Mouse (Mus musculus): Measurements from ENCODE around the gene Zfp956.

The Zfp956 gene

DNA sequence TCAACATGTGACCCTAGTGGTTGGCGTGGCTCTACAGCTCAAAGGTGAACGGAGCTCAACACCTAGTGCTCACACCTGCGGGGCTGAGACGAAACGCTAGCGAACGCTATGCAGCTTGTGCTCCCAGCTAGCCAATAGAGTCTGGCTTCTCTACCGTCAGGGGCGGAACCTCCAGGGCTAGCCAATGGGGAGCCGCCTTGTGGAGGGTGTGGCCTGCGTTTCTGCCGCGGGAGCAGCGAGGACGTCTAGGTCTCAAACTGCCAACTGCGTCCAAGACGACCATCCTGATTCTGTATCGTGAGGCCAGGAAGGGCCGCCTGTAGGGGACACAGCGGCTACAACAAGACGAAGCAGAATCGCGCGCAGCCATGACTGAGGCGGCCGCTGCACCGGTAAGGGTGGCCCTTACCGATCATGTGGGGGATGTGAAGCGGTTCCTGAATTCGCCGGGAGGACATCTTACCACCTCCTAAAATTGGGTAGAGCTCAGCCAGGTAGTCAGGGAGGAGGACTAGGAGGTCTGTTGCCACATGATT lies at the start of gene Zfp956:
Gene Zfp956, plus strand, starts transcription at position 200 of the 536 bp plus-strand sequence.
- peak; percentile 68 for DNase-seq (ENCODE audit: extremely low spot score, low read depth, low spot score)

DNA sequence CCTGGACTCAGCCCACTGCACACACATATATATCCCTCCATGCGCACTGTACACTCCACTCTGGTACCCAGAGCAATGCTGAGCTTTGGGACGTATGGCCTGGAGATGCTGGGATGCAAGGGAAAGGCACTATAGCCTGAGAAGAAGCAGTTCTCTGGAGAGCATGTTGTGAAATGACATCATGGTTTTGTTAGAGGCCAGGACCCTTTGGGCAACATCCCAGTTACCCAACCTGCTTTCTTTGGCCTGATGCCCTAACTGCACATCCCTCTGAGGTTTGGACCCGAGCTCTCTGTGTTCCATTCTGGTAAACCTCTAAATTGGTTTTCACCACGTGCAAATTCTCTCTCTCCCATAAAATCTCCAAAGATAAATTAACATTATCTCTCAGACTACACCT lies 49.6 kb upstream of the Zfp956 start:
- no peak for DNase-seq (ENCODE audit: extremely low spot score, low read depth, low spot score)

DNA sequence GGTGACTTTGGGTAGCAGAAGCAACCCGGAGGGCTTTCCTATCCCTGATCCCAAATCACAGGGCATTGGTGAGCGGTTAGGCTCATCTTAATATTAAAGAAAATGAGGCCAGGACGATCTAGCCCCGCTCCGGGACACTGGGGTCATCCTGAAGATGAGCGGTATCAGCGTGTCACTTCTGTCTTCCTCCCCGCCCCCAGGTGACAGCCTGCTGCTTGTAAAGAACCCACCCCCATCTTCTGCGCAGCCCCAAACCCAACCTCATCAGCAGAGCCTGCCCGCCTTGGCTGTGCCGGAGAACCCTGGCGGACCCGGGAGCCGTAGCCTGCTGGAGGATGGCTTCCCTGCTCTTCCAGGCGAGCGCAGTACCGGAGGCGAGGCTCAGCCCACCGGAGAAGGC lies 48.8 kb upstream of the Zfp956 start:
- no peak for DNase-seq (ENCODE audit: extremely low spot score, low read depth, low spot score)

DNA sequence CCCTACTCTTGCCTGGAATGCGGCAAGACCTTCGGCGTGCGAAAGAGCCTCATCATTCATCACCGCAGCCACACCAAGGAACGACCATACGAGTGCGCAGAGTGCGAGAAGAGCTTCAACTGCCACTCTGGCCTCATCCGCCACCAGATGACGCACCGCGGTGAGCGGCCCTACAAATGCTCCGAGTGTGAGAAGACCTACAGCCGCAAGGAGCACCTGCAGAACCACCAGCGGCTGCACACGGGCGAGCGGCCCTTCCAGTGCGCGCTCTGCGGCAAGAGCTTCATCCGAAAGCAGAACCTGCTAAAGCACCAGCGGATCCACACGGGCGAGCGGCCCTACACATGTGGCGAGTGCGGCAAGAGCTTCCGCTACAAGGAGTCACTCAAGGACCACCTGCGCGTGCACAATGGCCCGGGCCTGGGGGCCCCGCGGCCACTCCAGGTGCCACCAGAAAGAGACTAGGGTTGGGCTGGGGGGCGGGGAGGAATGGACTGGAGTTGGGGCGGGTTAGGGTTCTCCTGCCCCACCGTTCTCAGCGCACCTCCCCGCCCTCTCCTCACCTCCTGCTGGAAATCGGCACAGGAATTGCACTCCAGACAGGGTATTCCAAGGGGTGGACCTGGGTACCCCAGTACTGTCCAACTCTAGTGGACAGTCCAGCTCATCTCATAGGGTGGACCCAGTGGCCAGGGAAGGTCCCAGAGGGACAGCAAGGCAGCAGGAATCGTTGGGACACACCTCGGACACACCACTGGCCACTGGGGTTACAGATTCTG lies 48.1 kb upstream of the Zfp956 start:
- DNase-seq (ENCODE audit: extremely low spot score, low read depth, low spot score): no peak

DNA sequence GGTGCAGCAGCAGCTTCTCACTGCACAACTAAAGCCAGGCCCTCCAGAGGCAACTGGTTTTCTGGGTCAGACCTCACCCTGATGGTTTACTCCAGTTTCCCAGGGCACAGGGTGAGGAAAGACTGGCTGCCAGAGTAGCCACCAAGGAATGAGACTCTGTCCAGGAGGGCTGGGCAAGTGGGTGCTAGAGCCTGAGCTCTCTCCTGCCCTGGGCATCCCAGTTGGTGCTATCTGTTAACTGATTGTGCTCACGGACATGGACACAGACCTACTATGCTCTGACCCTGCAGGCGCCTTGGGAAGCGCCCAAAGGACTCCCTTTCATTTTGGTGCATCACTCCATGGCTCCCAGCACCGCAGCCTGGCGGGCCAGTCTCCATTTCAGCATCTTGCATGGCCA lies 46.9 kb upstream of the Zfp956 start:
- no peak for DNase-seq (ENCODE audit: extremely low spot score, low read depth, low spot score)

DNA sequence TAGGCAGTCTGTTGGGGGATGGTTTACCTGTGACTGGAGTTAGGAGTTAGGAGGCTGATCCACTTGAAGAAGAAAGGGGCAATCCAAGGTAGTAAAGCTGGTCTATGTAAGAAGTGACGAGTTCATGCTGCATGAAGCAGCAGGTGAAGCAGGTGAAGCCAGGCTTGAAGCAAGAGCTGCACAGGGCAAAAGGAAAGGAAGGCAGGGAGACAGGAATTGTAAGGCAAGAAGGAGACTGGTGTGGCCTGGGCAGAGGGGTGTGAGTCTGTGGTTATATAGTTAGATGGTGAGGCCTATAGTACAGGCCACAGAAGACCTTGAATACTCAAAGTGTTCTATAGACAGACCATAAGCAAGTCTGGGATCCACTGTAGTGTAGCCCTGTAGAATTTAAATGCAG lies 44.2 kb upstream of the Zfp956 start:
- DNase-seq (ENCODE audit: extremely low spot score, low read depth, low spot score): no peak

DNA sequence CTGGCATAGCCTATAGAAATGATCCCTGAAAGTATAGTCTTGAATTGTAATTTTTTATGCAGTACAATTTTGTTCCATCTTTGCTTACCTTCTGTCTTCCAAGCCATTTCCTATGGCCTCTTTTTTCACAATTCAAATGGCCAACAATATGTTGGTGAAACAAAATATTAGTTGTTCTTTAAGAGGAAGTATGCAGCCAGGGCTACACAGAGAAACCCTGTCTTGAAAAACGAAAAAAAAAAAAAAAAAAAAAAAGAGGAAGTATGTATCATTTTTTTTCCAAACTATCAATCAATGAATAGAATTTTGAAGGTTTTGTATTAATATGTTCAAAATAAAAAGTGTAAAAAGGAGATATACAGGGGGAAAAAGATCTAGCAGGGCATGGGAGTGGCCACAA lies 41.5 kb upstream of the Zfp956 start:
- no peak for DNase-seq (ENCODE audit: extremely low spot score, low read depth, low spot score)

DNA sequence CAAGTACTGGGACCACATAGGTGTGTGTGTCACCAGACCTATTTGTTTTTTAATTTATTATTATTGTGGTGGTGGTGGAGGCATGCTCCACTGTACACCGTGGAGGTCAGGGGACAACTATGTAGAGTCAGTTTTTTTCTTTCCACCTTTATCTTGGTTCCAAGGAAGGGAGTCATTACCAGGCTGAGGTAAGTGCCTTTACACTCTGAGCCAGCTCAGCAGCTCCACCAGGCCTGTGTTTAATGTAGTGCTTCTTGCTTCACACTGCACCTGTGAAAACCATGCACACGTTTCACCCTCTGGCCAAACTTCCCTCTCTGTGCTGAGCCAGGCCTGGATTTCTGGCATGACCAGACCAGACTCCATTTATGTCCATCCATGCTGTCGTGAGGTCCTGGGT lies 40.2 kb upstream of the Zfp956 start:
- DNase-seq (ENCODE audit: extremely low spot score, low read depth, low spot score): no peak

DNA sequence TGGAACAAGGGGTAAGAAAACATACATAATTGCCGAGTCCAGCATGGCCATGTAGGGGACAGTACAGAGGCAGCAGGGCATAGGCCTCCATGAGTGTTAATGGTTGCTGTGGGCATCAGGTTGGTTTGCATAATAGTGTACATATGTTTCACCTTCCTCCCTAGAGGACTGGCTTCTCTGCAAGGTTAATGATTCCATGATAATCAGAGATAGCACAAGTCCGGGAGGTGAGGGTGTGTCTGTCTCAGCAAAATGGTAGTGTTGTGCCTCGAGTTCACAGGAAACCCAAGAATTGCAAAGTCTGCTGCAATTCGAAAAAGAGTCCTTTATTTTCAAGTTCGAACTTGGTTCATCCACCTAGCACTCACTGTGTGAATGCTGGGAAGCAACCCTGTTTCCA lies 36.1 kb upstream of the Zfp956 start:
- no peak for DNase-seq (ENCODE audit: extremely low spot score, low read depth, low spot score)

DNA sequence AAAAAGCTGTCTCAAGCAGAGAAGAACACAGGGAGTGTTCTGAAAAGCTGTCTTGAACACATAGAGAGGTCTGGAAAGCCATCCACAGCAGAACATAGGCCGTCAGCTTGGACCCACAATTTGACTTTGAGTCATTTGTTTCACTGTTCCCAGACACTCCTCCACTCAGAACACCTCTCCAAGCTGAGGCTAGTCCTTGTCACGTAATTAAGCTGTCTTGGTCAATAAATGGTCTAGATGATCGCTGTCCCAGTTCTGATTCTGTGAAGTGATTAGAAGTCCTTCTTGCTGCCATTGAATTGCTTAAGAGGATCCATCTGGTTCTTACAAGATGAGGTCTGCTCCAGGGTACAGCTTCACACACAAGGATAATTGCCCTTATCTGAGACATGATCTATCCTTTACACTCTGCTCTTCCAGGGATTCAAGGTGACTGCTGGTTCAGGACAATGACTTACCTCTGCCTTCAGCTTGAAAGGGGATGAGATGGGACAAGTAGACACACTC lies 34.4 kb upstream of the Zfp956 start:
- DNase-seq (ENCODE audit: extremely low spot score, low read depth, low spot score): no peak

DNA sequence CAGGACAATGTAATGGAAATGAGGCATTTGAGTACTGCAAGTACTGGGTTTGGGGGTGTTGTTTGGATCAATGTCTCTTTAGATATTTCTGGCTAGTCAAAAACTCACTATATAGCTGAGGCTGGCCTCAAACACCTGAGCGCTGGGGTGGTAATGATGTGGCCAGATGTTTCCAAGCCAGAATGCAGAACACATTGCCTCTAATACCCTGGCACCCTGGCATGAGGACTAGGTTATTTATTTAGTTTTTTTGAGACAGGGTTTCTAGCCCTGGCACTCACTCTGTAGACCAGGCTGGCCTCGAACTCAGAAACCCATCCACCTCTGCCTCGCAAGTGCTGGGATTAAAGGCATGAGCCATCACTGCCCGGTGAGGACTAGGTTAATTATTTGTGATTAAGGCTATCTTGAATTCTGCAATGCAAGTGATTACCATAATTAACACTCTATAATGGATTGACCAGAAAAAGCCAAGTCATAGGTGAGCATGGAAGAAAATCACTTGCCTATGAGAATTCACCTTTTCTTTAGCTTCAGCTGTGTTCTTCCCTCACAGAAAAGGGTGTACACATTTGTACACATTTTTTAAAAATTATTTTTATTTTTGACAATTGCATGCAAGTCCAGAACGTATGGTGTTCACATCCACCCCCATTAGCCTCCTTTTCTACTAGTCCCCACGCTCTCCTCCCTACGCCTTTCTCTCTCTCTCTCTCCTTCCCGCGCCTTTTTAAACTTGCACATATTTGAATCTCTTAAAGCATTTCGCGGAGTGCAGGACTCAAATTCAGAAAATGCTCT lies 33.3 kb upstream of the Zfp956 start:
- DNase-seq (ENCODE audit: extremely low spot score, low read depth, low spot score): no peak

DNA sequence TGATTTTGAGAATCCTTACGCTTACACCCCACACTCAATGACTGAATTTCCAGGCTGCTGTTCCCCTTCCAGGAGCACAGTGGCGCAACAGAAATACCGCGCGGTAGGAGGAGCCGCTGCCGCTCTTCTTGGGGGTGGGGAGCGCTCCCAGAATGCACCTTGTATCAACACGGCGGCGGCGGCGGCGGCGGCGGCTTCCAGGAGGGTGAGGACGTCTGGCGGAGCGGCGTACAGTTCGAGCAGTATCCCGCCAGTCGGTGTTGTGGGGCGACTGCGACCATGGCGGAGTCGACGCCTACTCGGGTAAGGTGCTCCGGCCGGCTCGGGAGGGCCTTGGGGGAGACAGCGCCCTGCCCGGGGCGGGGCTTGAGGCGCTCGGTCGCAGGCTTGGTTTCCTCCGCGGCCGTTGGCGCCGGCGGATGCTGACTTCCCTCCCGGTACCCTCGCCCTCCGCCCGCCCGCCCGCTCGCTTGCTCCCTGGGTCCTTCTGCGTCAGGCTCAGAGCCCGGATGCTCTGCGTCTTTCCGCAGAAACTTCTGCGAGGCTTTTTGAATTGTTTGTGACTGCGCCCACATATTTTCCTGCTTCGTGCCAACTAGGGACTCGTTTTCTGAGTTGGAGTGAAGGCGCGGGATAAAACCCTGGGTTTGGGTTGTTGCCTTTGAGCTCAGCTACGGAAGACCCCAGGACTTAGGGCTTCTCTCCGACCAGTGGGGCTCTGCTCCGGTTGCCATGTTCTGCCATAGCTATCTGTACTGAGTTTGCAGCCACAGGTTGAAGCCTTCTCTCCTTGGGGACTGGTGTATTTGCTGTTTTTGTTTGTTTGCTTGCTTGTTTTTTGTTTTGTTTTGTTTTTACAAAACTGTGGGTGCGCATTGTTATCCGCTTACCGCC lies 32.5 kb upstream of the Zfp956 start, which contains the start of gene Zfp212:
Gene Zfp212, plus strand, starts transcription at position 30 of the 894 bp plus-strand sequence.
- DNase-seq (ENCODE audit: extremely low spot score, low read depth, low spot score): no peak

DNA sequence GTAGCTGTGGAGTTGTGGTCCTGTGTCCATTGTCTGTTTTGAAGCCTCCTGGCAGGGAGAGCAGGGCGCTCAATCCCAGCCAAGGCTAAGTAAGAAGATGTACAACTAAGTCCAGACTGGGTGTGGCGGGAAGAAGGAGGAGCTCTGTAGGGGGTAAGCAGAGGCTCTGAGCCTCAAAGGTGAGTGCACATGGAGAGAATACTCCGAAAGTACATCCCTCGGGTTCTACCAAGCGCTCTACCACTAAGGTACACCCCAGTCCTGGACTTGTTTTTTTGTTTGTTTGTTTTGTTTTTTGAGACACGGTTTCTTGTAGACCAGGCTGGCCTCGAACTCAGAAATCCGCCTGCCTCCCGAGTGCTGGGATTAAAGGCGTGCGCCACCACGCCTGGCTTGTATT lies 10.7 kb upstream of the Zfp956 start:
- no peak for DNase-seq (ENCODE audit: extremely low spot score, low read depth, low spot score)

DNA sequence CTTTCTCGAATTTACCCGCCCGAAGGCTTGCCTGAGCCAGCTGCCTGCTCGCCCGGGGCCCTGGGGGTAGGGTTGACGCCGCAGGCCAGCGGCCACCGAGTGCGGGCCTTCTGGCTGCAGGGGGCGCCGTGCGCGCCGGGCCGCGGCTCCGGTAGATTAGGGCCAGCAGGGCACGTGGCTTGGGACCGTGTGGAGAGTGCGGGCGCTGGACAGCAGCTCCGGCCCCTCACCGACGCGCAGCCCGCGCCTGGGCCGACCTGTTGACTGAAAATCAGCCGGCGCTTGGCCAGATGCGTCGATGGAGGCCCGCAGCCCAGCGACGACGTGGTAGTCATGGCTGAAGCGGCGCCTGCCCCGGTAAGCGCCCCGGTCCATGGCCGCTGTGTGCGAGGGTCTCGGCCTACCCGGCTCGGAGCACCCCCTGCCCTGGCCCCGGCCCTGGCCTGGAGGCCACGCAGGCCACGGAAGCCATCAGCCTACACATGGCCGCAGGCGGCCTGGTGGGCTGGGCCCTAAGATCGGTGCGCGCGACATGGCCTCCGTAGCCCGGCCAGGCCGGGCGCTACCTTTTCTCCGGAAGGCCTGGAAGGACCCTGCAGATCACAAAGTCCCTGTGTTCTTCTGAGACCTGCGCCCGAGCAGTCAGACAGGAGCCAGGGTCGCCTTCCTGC lies 10.0 kb upstream of the Zfp956 start:
- DNase-seq (ENCODE audit: extremely low spot score, low read depth, low spot score): no peak

DNA sequence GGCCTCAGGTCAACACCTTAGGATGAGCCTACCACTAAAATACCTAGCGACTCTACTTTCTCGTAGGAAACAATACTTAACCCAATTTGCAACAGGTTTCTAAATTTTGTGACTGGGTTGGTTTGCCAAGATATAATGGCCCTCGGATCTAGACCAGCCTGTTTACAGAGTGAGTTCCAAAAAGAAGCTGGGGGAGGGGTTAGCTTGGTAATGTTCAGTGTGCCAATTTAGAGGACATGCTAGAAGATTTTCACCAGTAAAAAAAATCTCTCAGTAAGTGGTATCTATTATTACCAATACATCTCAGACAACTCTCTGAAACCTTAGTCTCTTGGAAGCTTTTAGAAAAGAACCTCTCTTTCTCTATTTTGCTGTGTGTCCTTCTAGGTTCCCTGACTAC lies 9.5 kb upstream of the Zfp956 start:
- no peak for DNase-seq (ENCODE audit: extremely low spot score, low read depth, low spot score)

DNA sequence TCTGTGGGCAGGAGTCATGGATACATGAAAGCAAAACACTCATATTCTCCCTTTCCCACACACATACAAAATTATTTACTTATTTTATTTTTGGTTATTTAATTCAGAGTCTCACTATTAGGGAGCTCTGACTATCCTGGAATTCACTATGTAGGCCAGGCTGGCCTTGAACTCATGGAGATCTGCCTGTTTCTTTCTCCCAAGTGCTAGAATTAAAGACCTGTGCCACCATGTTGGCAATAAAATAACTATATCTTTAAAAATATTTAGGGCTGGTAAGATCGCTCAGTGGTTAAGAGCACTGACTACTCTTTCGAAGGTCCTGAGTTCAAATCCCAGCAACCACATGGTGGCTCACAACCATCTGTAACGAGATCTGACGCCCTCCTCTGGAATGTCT lies 5.8 kb upstream of the Zfp956 start:
- no peak for DNase-seq (ENCODE audit: extremely low spot score, low read depth, low spot score)

DNA sequence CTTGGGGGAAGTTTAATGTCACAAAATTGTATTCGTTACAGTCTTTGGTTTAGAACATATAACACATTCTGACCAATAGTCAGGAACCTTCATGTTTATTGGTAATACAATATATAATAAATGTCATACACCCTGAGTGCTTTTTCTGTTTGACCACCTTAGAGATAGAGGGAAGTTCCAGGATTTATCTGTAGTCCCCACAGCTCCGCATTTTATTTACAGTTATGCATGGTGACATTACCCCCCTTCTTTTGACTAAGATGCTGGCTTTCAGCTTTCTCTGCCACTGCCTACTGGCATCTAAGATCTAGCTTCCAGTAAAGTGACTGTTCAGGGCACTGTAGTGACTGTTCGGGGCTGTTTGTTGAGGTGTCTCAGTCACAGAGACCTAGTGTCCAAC lies 1.2 kb downstream of the Zfp956 start:
- no peak for DNase-seq (ENCODE audit: extremely low spot score, low read depth, low spot score)

DNA sequence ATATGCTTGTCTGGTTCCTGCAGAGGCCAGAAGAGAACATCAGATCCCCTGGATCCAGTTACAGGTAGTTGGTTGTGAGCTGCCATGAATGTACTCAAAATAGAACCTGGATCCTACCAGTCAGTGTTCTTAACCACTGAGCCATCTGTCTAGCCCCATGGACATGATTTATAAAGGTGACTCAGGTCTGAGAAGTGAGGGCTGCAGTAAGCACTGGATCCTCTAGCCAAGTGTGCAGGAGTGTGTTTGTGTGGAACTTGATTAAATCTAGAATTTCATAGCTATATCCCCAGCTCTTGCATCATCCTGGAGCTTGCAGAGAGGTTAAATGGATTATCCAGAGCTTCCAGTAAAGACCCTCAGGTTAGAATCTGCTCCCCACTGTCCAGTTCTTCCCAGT lies 4.6 kb downstream of the Zfp956 start:
- no peak for DNase-seq (ENCODE audit: extremely low spot score, low read depth, low spot score)

DNA sequence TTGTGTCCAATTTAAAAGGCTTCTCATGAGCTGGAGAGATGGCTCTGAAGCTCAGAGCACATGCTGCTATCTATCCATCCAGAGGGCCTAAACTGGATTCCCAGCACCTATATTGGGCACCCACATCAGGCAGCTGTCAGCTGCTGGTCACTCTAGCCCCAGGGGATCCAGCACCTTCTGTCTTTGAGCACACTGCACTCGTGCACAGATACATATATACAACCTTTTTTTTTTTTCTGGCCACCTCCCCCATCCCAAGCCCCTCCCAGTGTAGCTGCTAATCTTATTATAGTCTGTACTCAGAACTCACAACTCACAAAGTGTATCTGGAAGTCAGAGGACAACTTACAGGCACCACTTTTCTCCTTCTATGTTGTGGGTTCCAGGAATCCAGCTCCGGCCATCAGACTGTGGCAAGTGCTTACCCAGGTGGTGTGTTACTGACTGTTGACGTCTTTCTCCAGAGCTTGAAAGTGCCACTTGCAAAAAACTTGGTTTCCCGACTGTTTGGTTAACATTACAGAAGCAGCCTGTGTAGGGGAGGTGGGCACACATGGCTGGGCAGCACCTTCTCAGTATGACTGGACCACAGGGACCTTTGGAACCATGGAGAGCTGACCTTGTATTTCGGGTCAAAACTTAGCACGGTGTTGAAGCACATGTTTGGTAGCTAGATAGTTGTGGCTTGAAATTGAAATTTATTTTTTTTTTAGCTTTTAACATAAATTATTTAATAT lies 7.7 kb downstream of the Zfp956 start:
- no peak for DNase-seq (ENCODE audit: extremely low spot score, low read depth, low spot score)

DNA sequence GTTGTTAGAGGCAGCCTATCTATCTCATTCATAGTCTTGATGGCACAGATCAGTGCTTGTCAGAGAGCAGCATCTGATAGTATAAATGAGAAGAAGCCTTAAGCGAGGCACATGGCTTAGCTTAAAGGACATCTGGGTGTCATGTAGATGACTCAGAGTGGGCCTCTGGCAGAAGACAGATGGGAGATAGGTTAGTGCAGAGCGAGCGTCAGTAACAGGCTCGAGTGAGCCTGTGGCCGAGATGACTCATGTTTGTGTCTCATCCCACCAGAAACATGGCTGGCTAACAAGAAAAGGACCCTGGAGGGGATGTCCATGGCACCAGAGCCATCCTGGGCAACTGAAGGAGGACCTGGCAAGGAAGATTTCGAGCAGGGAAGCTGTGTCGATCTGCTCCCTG lies 9.9 kb downstream of the Zfp956 start:
- DNase-seq (ENCODE audit: extremely low spot score, low read depth, low spot score): no peak

All from hindlimb bud, embryonic 11.5 days (tissue).